Mouse (Mus musculus) CH12.LX (cell line): ENCODE data around the gene Rab15. TPM values are rescaled to one million over a fixed set of nuclear protein-coding genes. Genes with fewer than 3 reads are reported as not detected.

Source experiments
- DNase-seq: peaks from one replicate; pipeline ENCODE4 v3.0.0-alpha.2; 2013; ENCODE audit errors: extremely low read depth
- H3K27ac ChIP-seq: 2 replicates; pipeline ENCODE4 v1.5.1; 2012; ENCODE audit warnings: low read depth, mild to moderate bottlenecking, control low read depth, moderate library complexity; ENCODE audit not compliant: insufficient read depth
- H3K27me3 ChIP-seq: replicated peaks from 2 replicates; pipeline ENCODE3; 2012; ENCODE audit warnings: inconsistent platforms
- H3K36me3 ChIP-seq, 2 experiments: replicated peaks in 1 of 2; 2 replicates each; pipeline versions ENCODE3 to v1.6.1; 2012; ENCODE audit warnings: inconsistent platforms in 1 of 2, low read length in 1 of 2, mild to moderate bottlenecking in 1 of 2, mixed read lengths in 1 of 2, moderate library complexity in 1 of 2; ENCODE audit not compliant: control insufficient read depth in 1 of 2, insufficient read depth in 1 of 2
- H3K4me1 ChIP-seq, 2 experiments: 2 replicates each; pipeline ENCODE4 v1.6.1; 2012; ENCODE audit warnings: inconsistent platforms in 1 of 2, moderate library complexity in 1 of 2; ENCODE audit not compliant: insufficient read depth in 2 of 2, control insufficient read depth in 1 of 2
- H3K4me2 ChIP-seq: 2 replicates; pipeline ENCODE4 v1.6.1; 2012; ENCODE audit warnings: low read depth, mild to moderate bottlenecking, control low read depth; ENCODE audit not compliant: poor library complexity, insufficient read depth, severe bottlenecking
- H3K4me3 ChIP-seq, 3 experiments: fragments of 150-350 bp in 1 of 3; sonication (generic) in 1 of 3; replicated peaks in 1 of 3; 2 replicates each; pipeline versions ENCODE3 to v1.5.1; 2011 to 2012; ENCODE audit warnings: low read depth in 2 of 3, low read length in 2 of 3, mild to moderate bottlenecking in 2 of 3, moderate library complexity in 2 of 3, control low read depth in 1 of 3, improper control_type of control experiment in 1 of 3, inconsistent platforms in 1 of 3, mixed read lengths in 1 of 3; ENCODE audit not compliant: poor library complexity in 1 of 3
- H3K79me2 ChIP-seq: replicated peaks from 2 replicates; pipeline ENCODE4 v1.6.1; 2012; ENCODE audit warnings: mild to moderate bottlenecking, moderate library complexity; ENCODE audit not compliant: control insufficient read depth, poor library complexity, insufficient read depth, severe bottlenecking; ENCODE audit errors: extremely low read depth
- H3K9ac ChIP-seq: 2 replicates; pipeline ENCODE4 v1.6.1; 2012; ENCODE audit warnings: low read depth, mild to moderate bottlenecking, control low read depth, moderate library complexity; ENCODE audit not compliant: insufficient read depth
- H3K9me3 ChIP-seq: replicated peaks from 2 replicates; pipeline ENCODE3; 2012; ENCODE audit warnings: low read length, inconsistent platforms, mixed read lengths
- BHLHE40 ChIP-seq: IDR thresholded peaks from 2 replicates; pipeline ENCODE4 v1.6.1; 2011; ENCODE audit warnings: mild to moderate bottlenecking, low read depth, low read length, improper control_type of control experiment
- ELF1 ChIP-seq: IDR thresholded peaks from 2 replicates; pipeline ENCODE4 v1.6.1; 2014; ENCODE audit warnings: low read depth, mild to moderate bottlenecking, inconsistent platforms, low read length, improper control_type of control experiment
- EP300 ChIP-seq: IDR thresholded peaks from 2 replicates; pipeline ENCODE4 v1.6.1; 2011; ENCODE audit warnings: low read length, improper control_type of control experiment
- JUND ChIP-seq: conservative IDR thresholded peaks from 2 replicates; pipeline ENCODE4 v1.6.1; 2011; ENCODE audit warnings: low read depth, low read length, improper control_type of control experiment
- MAFK ChIP-seq: IDR thresholded peaks from 2 replicates; pipeline ENCODE4 v1.6.1; 2011; ENCODE audit warnings: low read length, improper control_type of control experiment; ENCODE audit not compliant: insufficient replicate concordance
- MEF2A ChIP-seq: IDR thresholded peaks from 2 replicates; pipeline ENCODE4 v1.6.1; 2014; ENCODE audit warnings: low read depth, mild to moderate bottlenecking, inconsistent platforms, low read length, improper control_type of control experiment, borderline replicate concordance
- NRF1 ChIP-seq: IDR thresholded peaks from 2 replicates; pipeline ENCODE4 v1.6.1; 2014; ENCODE audit warnings: low read depth, mild to moderate bottlenecking, inconsistent platforms, low read length, improper control_type of control experiment, moderate library complexity
- POLR2A ChIP-seq: IDR thresholded peaks from 2 replicates; pipeline ENCODE4 v1.6.1; 2011; ENCODE audit warnings: low read depth, mild to moderate bottlenecking, improper control_type of control experiment, low read length
- POLR2AphosphoS2 ChIP-seq: IDR thresholded peaks from 2 replicates; pipeline ENCODE4 v1.6.1; 2011; ENCODE audit warnings: low read depth, low read length, improper control_type of control experiment
- RCOR1 ChIP-seq: conservative IDR thresholded peaks from 2 replicates; pipeline ENCODE4 v1.6.1; 2012; ENCODE audit warnings: low read depth, mild to moderate bottlenecking, inconsistent platforms, low read length, improper control_type of control experiment
- SIN3A ChIP-seq: IDR thresholded peaks from 2 replicates; pipeline ENCODE4 v1.6.1; 2012; ENCODE audit warnings: low read length, improper control_type of control experiment, inconsistent platforms
- SMC3 ChIP-seq: IDR thresholded peaks from 2 replicates; pipeline ENCODE4 v1.6.1; 2011; ENCODE audit warnings: low read depth, low read length, improper control_type of control experiment
- TCF12 ChIP-seq: IDR thresholded peaks from 2 replicates; pipeline ENCODE4 v1.6.1; 2014; ENCODE audit warnings: low read depth, mild to moderate bottlenecking, inconsistent platforms, low read length, improper control_type of control experiment
- USF1 ChIP-seq: IDR thresholded peaks from 2 replicates; pipeline ENCODE4 v1.6.1; 2014; ENCODE audit warnings: low read depth, mild to moderate bottlenecking, inconsistent platforms, low read length, improper control_type of control experiment
- USF2 ChIP-seq: conservative IDR thresholded peaks from 2 replicates; pipeline ENCODE4 v1.6.1; 2011; ENCODE audit warnings: low read depth, low read length, improper control_type of control experiment
- ZC3H11A ChIP-seq: IDR thresholded peaks from 2 replicates; pipeline ENCODE4 v1.6.1; 2012; ENCODE audit warnings: low read depth, mild to moderate bottlenecking, inconsistent platforms, low read length, improper control_type of control experiment
- ZMIZ1 ChIP-seq: IDR thresholded peaks from 2 replicates; pipeline ENCODE4 v1.6.1; 2012; ENCODE audit warnings: low read depth, mild to moderate bottlenecking, inconsistent platforms, low read length, improper control_type of control experiment
- ZNF384 ChIP-seq: IDR thresholded peaks from 2 replicates; pipeline ENCODE4 v1.6.1; 2012; ENCODE audit warnings: low read depth, low read length, improper control_type of control experiment, inconsistent platforms
- dilution Hi-C: fragments of 300-500 bp; cut with MboI; formaldehyde crosslinking; loops from 2 replicates; pipeline ENCODE4 v1.14.3; 2020; ENCODE audit warnings: low sequenced_read_pairs; ENCODE audit not compliant: extremely low pct_unique_long_range_greater_than_20kb, extremely low pct_ligation_motif_present
- in situ Hi-C: fragments of 300-500 bp; cut with MboI; formaldehyde crosslinking; loops from 3 replicates; pipeline ENCODE4 v1.14.3; 2019; ENCODE audit warnings: low sequenced_read_pairs, low pct_ligation_motif_present, low pct_unique_long_range_greater_than_20kb, mixed read lengths
- polyA plus RNA-seq: library from polyadenylated mRNA; unstranded; fragments of >175 nt; gene quantifications from 2 replicates; pipeline ENCODE4 v1.2.1, GENCODE M21; 2012; ENCODE audit warnings: low read depth; ENCODE audit not compliant: insufficient read length
- total RNA-seq, 2 experiments: library from RNA; depleted of rRNA; stranded (reverse); fragments of 300-350 nt in 1 of 2; fragments of >200 nt in 1 of 2; gene quantifications; 2 replicates each; pipeline ENCODE4 v1.2.3; 2012 to 2014

The Rab15 gene
- total and polyA plus RNA-seq, 3 experiments = 0.25 TPM; not detected in 2

DNA sequence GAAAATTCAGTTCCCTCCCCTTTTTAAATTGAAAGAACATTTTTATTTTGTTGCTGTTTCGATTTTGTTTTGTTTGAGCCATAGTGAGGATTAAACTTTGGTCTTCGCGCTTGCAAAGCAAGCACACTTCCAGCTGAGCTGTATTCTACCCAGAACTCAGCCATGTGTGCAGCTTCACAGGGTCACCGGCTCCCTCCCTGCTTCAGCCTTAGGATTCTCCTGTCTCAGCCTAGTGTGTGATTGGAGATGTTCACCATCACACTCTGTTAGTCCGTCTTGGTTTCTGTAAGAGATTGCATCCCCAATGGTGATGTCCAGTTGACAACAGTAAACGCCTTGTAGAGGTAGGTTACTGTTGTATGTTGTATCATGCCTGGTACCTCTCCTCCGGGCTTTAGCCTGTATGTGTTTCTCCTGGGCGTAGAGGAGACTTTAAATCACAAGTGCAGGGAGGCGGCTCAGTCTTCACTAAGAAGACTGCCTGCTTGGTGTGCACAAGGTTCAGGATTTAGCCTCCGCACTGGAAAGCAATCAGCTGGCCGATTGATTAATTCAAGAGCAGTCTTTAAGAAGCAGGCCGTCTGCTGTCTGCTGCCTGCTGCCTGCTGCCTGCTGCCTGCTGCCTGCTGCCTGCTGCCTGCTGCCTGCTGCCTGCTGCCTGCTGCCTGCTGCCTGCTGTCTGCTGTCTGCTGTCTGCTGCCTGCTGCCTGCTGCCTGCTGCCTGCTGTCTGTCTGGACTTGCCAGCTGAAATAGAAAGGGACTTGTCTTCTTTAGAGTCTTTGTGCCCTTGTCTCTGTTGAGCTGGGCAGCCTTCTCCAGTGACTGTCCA, 41.9 kb downstream of the Rab15 start:
- no peaks in the 10 kb centered on the region for H3K9me3 ChIP-seq
- H3K4me1 ChIP-seq = peaks cover 0 to 10% of the 10 kb centered on the region in 2 experiments; a peak in 2 of 4 replicates
- H3K27me3 ChIP-seq = no peaks in the 10 kb centered on the region
- DNase-seq = no peak
- in situ Hi-C loops = no loop called here
- no peaks in the 10 kb centered on the region for H3K79me2 ChIP-seq
- H3K36me3 ChIP-seq = peaks cover 2 to 43% of the 10 kb centered on the region in 2 experiments
- H3K4me2 ChIP-seq = no peak overlapping the region
- no peak overlapping the region for H3K4me3 ChIP-seq
- TF ChIP-seq TCF12 = no peak
- no peak for TF ChIP-seq JUND
- TF ChIP-seq MEF2A = no peak
- no peak for TF ChIP-seq ZMIZ1
- no peak for TF ChIP-seq RCOR1
- no peak for TF ChIP-seq ELF1
- no peak for TF ChIP-seq ZNF384
- no peak for TF ChIP-seq BHLHE40
- TF ChIP-seq USF1 = no peak
- TF ChIP-seq MAFK = no peak
- no peak for TF ChIP-seq USF2
- TF ChIP-seq POLR2A = no peak
- TF ChIP-seq EP300 = no peak
- no peak for TF ChIP-seq NRF1
- dilution Hi-C loops = no loop called here
- H3K9ac ChIP-seq = no peak overlapping the region
- H3K27ac ChIP-seq = no peak overlapping the region

DNA sequence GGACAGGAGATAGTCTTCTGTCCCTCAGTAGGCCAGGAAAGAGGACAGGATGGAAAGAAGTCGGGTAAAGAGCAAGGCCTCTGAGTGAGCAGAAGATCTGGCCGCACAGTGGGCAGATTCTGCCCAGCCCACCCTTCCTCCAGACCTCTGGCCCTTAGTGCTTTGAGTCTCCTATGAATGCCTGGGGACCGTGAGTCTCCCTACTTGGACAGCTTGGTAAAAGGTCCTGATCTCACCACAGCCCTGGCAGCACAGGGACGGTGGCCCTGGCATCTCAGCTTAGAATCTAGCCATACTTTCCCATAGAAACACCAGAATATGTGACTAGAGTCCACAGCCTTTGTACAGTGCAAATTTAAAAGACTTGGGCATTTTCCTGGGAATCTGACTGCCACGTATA, 42.8 kb downstream of the Rab15 start:
- Histone ChIP-seq H3K36me3 (peaks cover 2 to 51% of the 10 kb centered on the region in 2 experiments), H3K4me1 (peaks cover 0 to 10% of the 10 kb centered on the region in 2 experiments; a peak in 2 of 4 replicates), H3K9ac (no peak overlapping the region), H3K27me3 (no peaks in the 10 kb centered on the region), H3K4me2 (no peak overlapping the region), H3K4me3 (no peak overlapping the region), H3K27ac (no peak overlapping the region), H3K9me3 (no peaks in the 10 kb centered on the region), H3K79me2 (no peaks in the 10 kb centered on the region)
- DNase-seq = no peak
- TF ChIP-seq EP300 = no peak
- TF ChIP-seq SIN3A = no peak
- no peak for TF ChIP-seq POLR2AphosphoS2
- TF ChIP-seq MAFK = no peak
- TF ChIP-seq RCOR1 = no peak
- no peak for TF ChIP-seq SMC3
- TF ChIP-seq JUND = no peak
- TF ChIP-seq ZC3H11A = no peak
- dilution Hi-C loops (no loop called here), in situ Hi-C loops (no loop called here)
